Comparison of ENCODE assay signal across 9 mouse cellular contexts in genomic region chr3:79237619-79238342, GRCm38 (mm10). TPM values are rescaled to one million over a fixed set of nuclear protein-coding genes. Genes with fewer than 3 reads are reported as not detected.
DNase-seq lines count a peak whose midpoint lies in the region; ATAC-seq and TF ChIP-seq lines count a peak whose summit lies in the region.
"Had no signal": no experiment of that assay in that cellular context is flagged by ENCODE, and none has a peak within 500 bp of the region (broad histone marks: within the 10 kb centered on the region; RNA-seq: fewer than 3 reads in every experiment).

No protein-coding gene starts in this region.

- peaks cover 9 to 37% of the 10 kb centered on the region in 2 experiments for H3K4me1 ChIP-seq in heart, embryonic 14.5 days (ENCODE audit: control insufficient read depth in 2 of 2, insufficient read depth in 2 of 2, low read length in 2 of 2)
- peaks cover 49% of the 10 kb centered on the region for H3K4me1 ChIP-seq in megakaryocyte, embryonic 14.5 days
- no peaks in the 10 kb centered on the region for H3K4me1 ChIP-seq in midbrain, postnatal 0 days (ENCODE audit: insufficient read depth, low read length)
- H3K4me1 ChIP-seq: neural tube, embryonic 15.5 days had no signal

- no peaks in the 10 kb centered on the region for H3K27me3 ChIP-seq in heart, embryonic 14.5 days (ENCODE audit: control insufficient read depth, insufficient read depth, low read length)
- no peaks in the 10 kb centered on the region for H3K27me3 ChIP-seq in megakaryocyte, embryonic 14.5 days (replicated peaks)
- no peaks in the 10 kb centered on the region for H3K27me3 ChIP-seq in midbrain, postnatal 0 days (ENCODE audit: insufficient read depth, low read length)
- H3K27me3 ChIP-seq: neural tube, embryonic 15.5 days had no signal

- no peak for ATAC-seq in heart, embryonic 14.5 days (ENCODE audit: insufficient number of reproducible peaks, insufficient read depth, low FRiP score, low read depth)
- no peak for ATAC-seq in midbrain, postnatal 0 days (ENCODE audit: low FRiP score)

- H3K4me2 ChIP-seq in heart, embryonic 14.5 days (ENCODE audit: low read length) = peak overlapping the region; percentile 14; the same call in 1 of the 2 replicates
- no peak overlapping the region for H3K4me2 ChIP-seq in midbrain, postnatal 0 days (ENCODE audit: low read depth, low read length, poor library complexity, severe bottlenecking)
- H3K4me2 ChIP-seq: neural tube, embryonic 15.5 days had no signal

- H3K27ac ChIP-seq in heart, embryonic 14.5 days (replicated peaks in 1 of 2; ENCODE audit: control insufficient read depth in 1 of 2, insufficient read depth in 1 of 2, low read depth in 2 of 2, low read length in 2 of 2) = peak overlapping the region; percentile 4 to 41; a peak in 3 of 4 replicates
- H3K27ac ChIP-seq in midbrain, postnatal 0 days (ENCODE audit: low read depth, low read length) = no peak overlapping the region
- H3K27ac ChIP-seq: neural tube, embryonic 15.5 days had no signal

- 69% methylated on average over 9 of the region's 9 CpGs for WGBS in heart, embryonic 14.5 days
- 91% methylated on average over 9 of the region's 9 CpGs for WGBS in midbrain, postnatal 0 days

- TF ChIP-seq CTCF in midbrain, postnatal 0 days (IDR thresholded peaks at IDR 0.05) = no peak

- no peak overlapping the region for H3K4me3 ChIP-seq in heart, embryonic 14.5 days (ENCODE audit: control insufficient read depth in 1 of 2, insufficient read depth in 1 of 2, low read depth in 1 of 2, low read length in 2 of 2)
- H3K4me3 ChIP-seq in megakaryocyte, embryonic 14.5 days (replicated peaks) = peak overlapping the region; percentile 11
- H3K4me3 ChIP-seq in midbrain, postnatal 0 days (ENCODE audit: low read depth, low read length) = no peak overlapping the region
- H3K4me3 ChIP-seq: neural tube, embryonic 15.5 days had no signal

- peak; percentile 98 for DNase-seq in 416B (ENCODE audit: low read depth)
- DNase-seq in CD8-positive naive resting alpha-beta T cell, adult 2 months (ENCODE audit: low read depth in 2 of 2, low spot score in 2 of 2) = peak; percentile 66 to 67
- no peak for DNase-seq in midbrain, postnatal 0 days (ENCODE audit: low spot score)
- DNase-seq in right cerebral cortex, postnatal 4 days = no peak
- no peak for DNase-seq in cerebellum, adult 11 months
- no peak for DNase-seq in embryo, embryonic 11 days

- no peaks in the 10 kb centered on the region for H3K36me3 ChIP-seq in heart, embryonic 14.5 days (ENCODE audit: control insufficient read depth, insufficient read depth, low read length)
- H3K36me3 ChIP-seq in megakaryocyte, embryonic 14.5 days (replicated peaks; ENCODE audit: low read length) = no peaks in the 10 kb centered on the region
- H3K36me3 ChIP-seq in midbrain, postnatal 0 days (ENCODE audit: insufficient read depth, low read length) = no peaks in the 10 kb centered on the region
- H3K36me3 ChIP-seq: neural tube, embryonic 15.5 days had no signal

- peak overlapping the region; percentile 23; the same call in 1 of the 2 replicates for H3K9ac ChIP-seq in heart, embryonic 14.5 days (ENCODE audit: low read length)
- no peak overlapping the region for H3K9ac ChIP-seq in midbrain, postnatal 0 days (replicated peaks; ENCODE audit: low read length, poor library complexity, severe bottlenecking)
- H3K9ac ChIP-seq: neural tube, embryonic 15.5 days had no signal

- no peaks in the 10 kb centered on the region for H3K9me3 ChIP-seq in heart, embryonic 14.5 days (ENCODE audit: control insufficient read depth, low read length)
- H3K9me3 ChIP-seq in megakaryocyte, embryonic 14.5 days = no peaks in the 10 kb centered on the region
- H3K9me3 ChIP-seq in midbrain, postnatal 0 days (ENCODE audit: low read length) = no peaks in the 10 kb centered on the region
- H3K9me3 ChIP-seq: neural tube, embryonic 15.5 days had no signal

RNA-seq across cellular contexts. Expression of gene Rapgef2, which starts 48.5 kb away (rescaled TPM):
- 7.3 and 8.0 TPM in 2 replicates for polyA plus RNA-seq in heart, embryonic 14.5 days (2014; fragmentation: Nextera tagmentation; extraction: Ambion mirVana)
- polyA plus RNA-seq in megakaryocyte, embryonic 14.5 days (2012; ENCODE audit: insufficient read depth, low replicate concordance) = 0.81 and 1.5 TPM in 2 replicates
- total RNA-seq in midbrain, postnatal 0 days (2014; rRNA removed) = 56.9 and 60.4 TPM in 2 replicates
- 9.6 and 9.7 TPM in 2 replicates for polyA plus RNA-seq in midbrain, postnatal 0 days (2015; fragmentation: Nextera tagmentation; extraction: Ambion mirVana)

Comparison
In these comparisons a context has a peak if more than half of its experiments do, and no peak if none do; other contexts are left out.
1. DNase-seq: peak in 416B (single experiment) and CD8-positive naive resting alpha-beta T cell, adult 2 months (2 of 2); none in midbrain, postnatal 0 days (single experiment), right cerebral cortex, postnatal 4 days (single experiment), cerebellum, adult 11 months (single experiment) and embryo, embryonic 11 days (single experiment).